Mouse (Mus musculus): ENCODE results near the gene Ube2u. TPM values are rescaled to one million over a fixed set of nuclear protein-coding genes. Genes with fewer than 3 reads are reported as not detected.
"Not testable (repeated sequence)": the region's sequence is repeated elsewhere in the genome, so short reads cannot be mapped to it uniquely, and the experiment has no call there.

The Ube2u gene
- polyA plus RNA-seq, 2 experiments: 0.09 TPM; not detected in 1

- no peak overlapping the region for H3K4me3 ChIP-seq (ENCODE audit: insufficient read depth in 1 of 2, low read depth in 2 of 2, low read length in 2 of 2)
- DNase-seq (ENCODE audit: low read depth in 3 of 3, low spot score in 3 of 3): no peak
- H3K9me3 ChIP-seq (ENCODE audit: control insufficient read depth, low read length): no peaks in the 10 kb centered on the region
- no peaks in the 10 kb centered on the region for H3K27me3 ChIP-seq (ENCODE audit: control insufficient read depth, insufficient read depth, low read length)
- no peak overlapping the region for H3K9ac ChIP-seq (replicated peaks)
- no peak for ATAC-seq (ENCODE audit: insufficient read depth)
- no peak overlapping the region for H3K27ac ChIP-seq
- no peak overlapping the region for H3K4me2 ChIP-seq (ENCODE audit: low read depth)
- WGBS (ENCODE audit: insufficient replicate concordance): 49% methylated on average over 9 of the region's 9 CpGs
- no peaks in the 10 kb centered on the region for H3K4me1 ChIP-seq (replicated peaks; ENCODE audit: control insufficient read depth in 2 of 2, insufficient read depth in 2 of 2, low read length in 1 of 2)
- no peaks in the 10 kb centered on the region for H3K36me3 ChIP-seq (replicated peaks; ENCODE audit: control insufficient read depth, insufficient read depth, low read depth)
- no peak for TF ChIP-seq CTCF (IDR thresholded peaks at IDR 0.05; ENCODE audit: low read depth)
- TF ChIP-seq EP300 (IDR thresholded peaks at IDR 0.05; ENCODE audit: low read depth): no peak
Measured at GRCm38 (mm10) chr4:100462493-100463120, 16.0 kb upstream of the Ube2u start.

GRCm38 (mm10) chr4:100488447-100488846 is 9.8 kb downstream of the Ube2u start:
- H3K27ac ChIP-seq: no peak overlapping the region
- no peak overlapping the region for H3K9ac ChIP-seq (replicated peaks)
- no peak for ATAC-seq (ENCODE audit: insufficient read depth)
- H3K36me3 ChIP-seq (replicated peaks; ENCODE audit: control insufficient read depth, insufficient read depth, low read depth): no peaks in the 10 kb centered on the region
- DNase-seq (ENCODE audit: low read depth in 3 of 3, low spot score in 3 of 3): no peak
- H3K4me3 ChIP-seq (ENCODE audit: insufficient read depth in 1 of 2, low read depth in 2 of 2, low read length in 2 of 2): no peak overlapping the region
- no peak overlapping the region for H3K4me2 ChIP-seq (ENCODE audit: low read depth)
- H3K9me3 ChIP-seq (ENCODE audit: control insufficient read depth, low read length): no peaks in the 10 kb centered on the region
- no peaks in the 10 kb centered on the region for H3K27me3 ChIP-seq (ENCODE audit: control insufficient read depth, insufficient read depth, low read length)
- no peaks in the 10 kb centered on the region for H3K4me1 ChIP-seq (replicated peaks; ENCODE audit: control insufficient read depth in 2 of 2, insufficient read depth in 2 of 2, low read length in 1 of 2)
- WGBS (ENCODE audit: insufficient replicate concordance): 29% methylated on average over 3 of the region's 3 CpGs
- TF ChIP-seq EP300 (IDR thresholded peaks at IDR 0.05; ENCODE audit: low read depth): no peak
- TF ChIP-seq CTCF (IDR thresholded peaks at IDR 0.05; ENCODE audit: low read depth): no peak

- Histone ChIP-seq H3K27me3 (ENCODE audit: control insufficient read depth, insufficient read depth, low read length) (no peaks in the 10 kb centered on the region), H3K4me2 (ENCODE audit: low read depth) (no peak overlapping the region), H3K27ac (no peak overlapping the region), H3K4me3 (ENCODE audit: insufficient read depth in 1 of 2, low read depth in 2 of 2, low read length in 2 of 2) (no peak overlapping the region), H3K4me1 (replicated peaks; ENCODE audit: control insufficient read depth in 2 of 2, insufficient read depth in 2 of 2, low read length in 1 of 2) (no peaks in the 10 kb centered on the region), H3K9ac (replicated peaks) (no peak overlapping the region), H3K9me3 (ENCODE audit: control insufficient read depth, low read length) (no peaks in the 10 kb centered on the region), H3K36me3 (replicated peaks; ENCODE audit: control insufficient read depth, insufficient read depth, low read depth) (no peaks in the 10 kb centered on the region)
- DNase-seq (ENCODE audit: low read depth in 3 of 3, low spot score in 3 of 3): no peak
- WGBS (ENCODE audit: insufficient replicate concordance): 72% methylated on average over 3 of the region's 3 CpGs
- TF ChIP-seq EP300 (IDR thresholded peaks at IDR 0.05; ENCODE audit: low read depth) (no peak), CTCF (IDR thresholded peaks at IDR 0.05; ENCODE audit: low read depth) (no peak)
- ATAC-seq (ENCODE audit: insufficient read depth): no peak
Measured at GRCm38 (mm10) chr4:100495176-100495575, 16.5 kb downstream of the Ube2u start.

- 67% methylated on average over 1 of the region's 1 CpGs for WGBS (ENCODE audit: insufficient replicate concordance)
- Histone ChIP-seq H3K4me2 (ENCODE audit: low read depth) (no peak overlapping the region), H3K27me3 (ENCODE audit: control insufficient read depth, insufficient read depth, low read length) (no peaks in the 10 kb centered on the region), H3K4me1 (replicated peaks; ENCODE audit: control insufficient read depth in 2 of 2, insufficient read depth in 2 of 2, low read length in 1 of 2) (no peaks in the 10 kb centered on the region), H3K27ac (no peak overlapping the region), H3K36me3 (replicated peaks; ENCODE audit: control insufficient read depth, insufficient read depth, low read depth) (no peaks in the 10 kb centered on the region), H3K9me3 (ENCODE audit: control insufficient read depth, low read length) (no peaks in the 10 kb centered on the region), H3K9ac (replicated peaks) (no peak overlapping the region), H3K4me3 (ENCODE audit: insufficient read depth in 1 of 2, low read depth in 2 of 2, low read length in 2 of 2) (no peak overlapping the region)
- no peak for DNase-seq (ENCODE audit: low read depth in 3 of 3, low spot score in 3 of 3)
- no peak for ATAC-seq (ENCODE audit: insufficient read depth)
- no peak for TF ChIP-seq CTCF (IDR thresholded peaks at IDR 0.05; ENCODE audit: low read depth)
- TF ChIP-seq EP300 (IDR thresholded peaks at IDR 0.05; ENCODE audit: low read depth): no peak
Measured at GRCm38 (mm10) chr4:100496521-100496920, 17.9 kb downstream of the Ube2u start.

- H3K27me3 ChIP-seq (ENCODE audit: control insufficient read depth, insufficient read depth, low read length): no peaks in the 10 kb centered on the region
- ATAC-seq (ENCODE audit: insufficient read depth) (no peak), DNase-seq (ENCODE audit: low read depth in 3 of 3, low spot score in 3 of 3) (no peak)
- no peak overlapping the region for H3K27ac ChIP-seq
- WGBS (ENCODE audit: insufficient replicate concordance): 45% methylated on average over 6 of the region's 6 CpGs
- no peak overlapping the region for H3K4me2 ChIP-seq (ENCODE audit: low read depth)
- 0 out of 2 replicates have a peak, but pooled peaks have one; percentile 8 for TF ChIP-seq CTCF (IDR thresholded peaks at IDR 0.05; ENCODE audit: low read depth)
- no peak for TF ChIP-seq EP300 (IDR thresholded peaks at IDR 0.05; ENCODE audit: low read depth)
- H3K36me3 ChIP-seq (replicated peaks; ENCODE audit: control insufficient read depth, insufficient read depth, low read depth): no peaks in the 10 kb centered on the region
- H3K9ac ChIP-seq (replicated peaks): no peak overlapping the region
- no peaks in the 10 kb centered on the region for H3K9me3 ChIP-seq (ENCODE audit: control insufficient read depth, low read length)
- H3K4me1 ChIP-seq (replicated peaks; ENCODE audit: control insufficient read depth in 2 of 2, insufficient read depth in 2 of 2, low read length in 1 of 2): no peaks in the 10 kb centered on the region
- no peak overlapping the region for H3K4me3 ChIP-seq (ENCODE audit: insufficient read depth in 1 of 2, low read depth in 2 of 2, low read length in 2 of 2)
Measured at GRCm38 (mm10) chr4:100498192-100498591, 19.5 kb downstream of the Ube2u start.

- H3K4me3 ChIP-seq (ENCODE audit: insufficient read depth in 1 of 2, low read depth in 2 of 2, low read length in 2 of 2); ATAC-seq (ENCODE audit: insufficient read depth); H3K9me3 ChIP-seq (ENCODE audit: control insufficient read depth, low read length); H3K27ac ChIP-seq; H3K4me2 ChIP-seq (ENCODE audit: low read depth); H3K36me3 ChIP-seq (replicated peaks; ENCODE audit: control insufficient read depth, insufficient read depth, low read depth); H3K4me1 ChIP-seq (replicated peaks; ENCODE audit: control insufficient read depth in 2 of 2, insufficient read depth in 2 of 2, low read length in 1 of 2); H3K27me3 ChIP-seq (ENCODE audit: control insufficient read depth, insufficient read depth, low read length); H3K9ac ChIP-seq (replicated peaks); DNase-seq (ENCODE audit: low read depth in 3 of 3, low spot score in 3 of 3): not testable (repeated sequence)
- WGBS (ENCODE audit: insufficient replicate concordance): 74% methylated on average over 7 of the region's 7 CpGs
Measured at GRCm38 (mm10) chr4:100499037-100499601, 20.5 kb downstream of the Ube2u start.

Measured in liver, embryonic 14.5 days (tissue).